Mouse (Mus musculus): Measurements from ENCODE around the gene H3f3a. TPM values are rescaled to one million over a fixed set of nuclear protein-coding genes. Genes with fewer than 3 reads are reported as not detected.
"Not testable (repeated sequence)": the region's sequence is repeated elsewhere in the genome, so short reads cannot be mapped to it uniquely, and the experiment has no call there.

The H3f3a gene
- polyA plus RNA-seq, 1 experiment from 2014 or later: 4,178 TPM

DNA sequence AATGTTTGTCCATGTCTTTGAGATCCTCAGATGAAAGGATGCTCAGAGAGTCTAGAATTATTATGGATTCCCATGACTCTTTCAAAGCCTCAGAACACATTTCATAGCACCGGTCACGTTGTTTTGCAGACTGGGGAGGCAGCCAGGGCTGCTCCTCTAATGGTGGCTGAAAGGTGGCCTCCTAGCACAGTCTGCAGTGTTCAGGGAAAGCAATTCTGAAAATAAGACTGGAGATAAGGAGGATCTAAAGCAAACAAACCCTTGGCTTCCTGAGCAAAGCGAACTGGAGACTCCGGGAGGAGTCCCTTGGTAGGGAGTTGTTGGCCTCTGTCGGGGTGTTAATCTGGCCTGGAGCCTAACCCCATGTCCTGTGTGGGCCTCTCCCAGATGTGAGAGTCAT, 23.4 kb upstream of the H3f3a start:
- Histone ChIP-seq H3K9ac (replicated peaks) (no peak overlapping the region), H3K36me3 (no peaks in the 10 kb centered on the region), H3K4me1 (replicated peaks) (no peaks in the 10 kb centered on the region), H3K9me3 (no peaks in the 10 kb centered on the region), H3K27ac (no peak overlapping the region), H3K4me2 (replicated peaks) (no peak overlapping the region), H3K4me3 (replicated peaks) (no peak overlapping the region), H3K27me3 (no peaks in the 10 kb centered on the region)
- ATAC-seq: no peak
- WGBS: 90% methylated on average over 5 of the region's 5 CpGs

DNA sequence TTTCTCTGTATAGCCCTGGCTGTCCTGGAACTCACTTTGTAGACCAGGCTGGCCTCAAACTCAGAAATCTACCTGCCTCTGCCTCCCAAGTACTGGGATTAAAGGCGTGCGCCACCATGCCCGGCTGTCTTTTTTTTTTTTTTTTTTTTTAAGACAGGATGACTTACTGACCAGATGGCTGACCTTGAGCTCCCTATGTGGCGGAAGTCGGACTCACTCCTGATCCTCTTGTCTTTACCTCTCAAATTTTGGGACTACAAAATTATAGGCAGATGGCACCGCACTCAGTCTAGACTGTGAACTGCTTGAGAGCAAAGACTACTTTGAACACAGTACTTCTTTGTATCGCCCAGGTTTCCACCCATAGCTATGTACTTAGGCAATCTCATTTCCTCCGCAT, 22.7 kb upstream of the H3f3a start:
- not testable (repeated sequence) for H3K9ac ChIP-seq (replicated peaks); H3K36me3 ChIP-seq; H3K9me3 ChIP-seq; H3K4me1 ChIP-seq (replicated peaks); H3K4me2 ChIP-seq (replicated peaks); H3K4me3 ChIP-seq (replicated peaks); ATAC-seq; H3K27ac ChIP-seq; H3K27me3 ChIP-seq
- 92% methylated on average over 7 of the region's 8 CpGs for WGBS

DNA sequence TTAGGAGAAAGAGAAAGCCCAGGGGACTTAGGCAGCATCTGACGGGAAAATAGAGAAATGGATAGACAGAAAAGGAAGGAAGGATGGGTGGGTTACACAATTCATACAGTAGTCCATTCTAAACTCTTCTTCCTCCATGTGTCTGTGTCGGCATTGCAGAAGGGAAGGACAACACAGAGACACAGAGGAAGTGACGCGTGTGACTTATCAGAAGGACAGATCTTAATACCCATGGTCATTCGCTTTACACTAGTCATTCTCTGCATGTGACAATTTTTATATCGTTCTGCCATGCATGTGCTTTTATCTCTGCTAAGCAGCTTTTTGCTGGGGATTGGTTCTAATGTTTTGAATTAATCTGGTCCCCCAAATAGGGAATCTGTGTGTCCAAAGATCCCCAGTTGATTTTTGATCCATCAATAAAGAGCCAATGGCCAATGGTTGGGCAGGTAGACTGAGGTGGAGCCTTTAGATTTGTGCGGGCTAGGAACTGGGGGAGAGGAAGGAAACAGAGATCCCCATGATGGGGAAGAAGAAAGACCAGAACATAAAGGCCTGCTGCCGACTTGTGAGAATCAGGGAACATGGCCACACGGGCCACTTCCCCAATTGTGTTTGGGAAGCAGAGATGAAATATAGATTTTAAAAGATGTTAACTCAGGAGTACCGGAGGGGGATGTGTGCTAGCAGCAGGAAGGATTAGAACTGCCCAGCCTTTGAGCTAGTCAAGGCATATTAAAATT, 21.7 kb upstream of the H3f3a start:
- Histone ChIP-seq H3K36me3 (no peaks in the 10 kb centered on the region), H3K27me3 (no peaks in the 10 kb centered on the region), H3K9me3 (no peaks in the 10 kb centered on the region), H3K4me3 (replicated peaks) (no peak overlapping the region), H3K4me1 (replicated peaks) (no peaks in the 10 kb centered on the region), H3K27ac (no peak overlapping the region), H3K9ac (replicated peaks) (no peak overlapping the region), H3K4me2 (replicated peaks) (no peak overlapping the region)
- ATAC-seq: no peak
- 81% methylated on average over 10 of the region's 10 CpGs for WGBS

DNA sequence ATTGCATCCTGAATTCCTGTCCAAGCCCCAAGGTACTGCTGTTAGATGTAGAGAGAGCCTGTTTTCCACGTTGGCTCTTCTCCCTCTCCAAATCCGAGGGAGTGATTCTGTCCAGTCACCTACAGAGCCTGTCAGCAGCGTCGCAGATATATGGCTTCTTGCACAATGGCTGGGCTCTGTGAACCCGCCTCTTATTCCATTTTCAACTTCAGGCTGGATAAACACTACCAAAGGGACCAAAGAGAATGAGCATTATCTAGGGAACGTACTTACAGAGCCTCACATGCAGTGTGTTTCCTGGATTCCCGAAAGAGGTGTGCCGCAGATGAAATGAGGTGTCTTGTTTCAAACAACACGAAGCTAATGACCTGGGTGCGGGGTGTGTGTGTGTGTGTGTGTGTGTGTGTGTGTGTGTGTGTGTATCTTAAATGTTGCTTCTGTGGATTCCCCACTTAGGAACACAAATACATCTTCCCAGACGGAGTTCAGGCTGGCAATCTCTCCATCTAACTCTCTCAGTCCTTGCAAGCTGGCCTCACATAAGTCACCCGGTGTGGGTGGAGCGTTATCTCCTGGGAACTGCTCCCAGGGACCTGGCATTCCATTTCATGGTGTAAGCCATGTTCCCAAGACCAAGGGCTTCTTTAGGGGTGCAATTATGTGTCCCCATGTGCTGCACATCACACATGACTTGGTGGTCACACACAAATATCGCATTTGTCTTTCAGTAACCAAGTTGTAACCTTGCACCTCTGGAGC, 17.0 kb upstream of the H3f3a start:
- no peak for ATAC-seq

DNA sequence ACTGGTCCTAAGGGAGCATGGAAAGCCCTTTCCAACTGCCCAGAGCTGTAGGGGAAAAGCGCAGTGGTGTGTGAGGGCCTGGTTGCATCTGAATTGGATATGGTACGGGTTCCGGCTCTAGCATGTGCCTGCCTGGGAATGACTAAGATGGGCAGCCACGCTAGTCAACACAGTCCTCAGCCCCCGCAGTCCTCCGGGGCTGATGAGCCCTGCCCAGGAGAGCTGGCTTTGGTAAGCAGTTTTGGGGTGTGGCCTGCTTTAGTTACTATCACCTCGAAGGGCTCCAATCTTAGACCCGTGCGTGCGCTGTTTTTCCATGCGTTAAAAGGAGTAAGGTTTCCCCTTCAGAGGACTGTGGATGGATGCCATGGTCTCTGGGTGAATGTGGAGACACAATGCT, 16.4 kb upstream of the H3f3a start:
- no peaks in the 10 kb centered on the region for H3K27me3 ChIP-seq

More for the DNA sequence above, 17.0 kb upstream of the H3f3a start:
- no peak overlapping the region for H3K4me3 ChIP-seq (replicated peaks)
- no peaks in the 10 kb centered on the region for H3K9me3 ChIP-seq
- H3K27ac ChIP-seq: no peak overlapping the region
- H3K36me3 ChIP-seq: no peaks in the 10 kb centered on the region
- WGBS: 70% methylated on average over 14 of the region's 14 CpGs
- H3K4me2 ChIP-seq (replicated peaks): no peak overlapping the region
- H3K4me1 ChIP-seq (replicated peaks): no peaks in the 10 kb centered on the region
- H3K27me3 ChIP-seq: no peaks in the 10 kb centered on the region
- no peak overlapping the region for H3K9ac ChIP-seq (replicated peaks)

DNA sequence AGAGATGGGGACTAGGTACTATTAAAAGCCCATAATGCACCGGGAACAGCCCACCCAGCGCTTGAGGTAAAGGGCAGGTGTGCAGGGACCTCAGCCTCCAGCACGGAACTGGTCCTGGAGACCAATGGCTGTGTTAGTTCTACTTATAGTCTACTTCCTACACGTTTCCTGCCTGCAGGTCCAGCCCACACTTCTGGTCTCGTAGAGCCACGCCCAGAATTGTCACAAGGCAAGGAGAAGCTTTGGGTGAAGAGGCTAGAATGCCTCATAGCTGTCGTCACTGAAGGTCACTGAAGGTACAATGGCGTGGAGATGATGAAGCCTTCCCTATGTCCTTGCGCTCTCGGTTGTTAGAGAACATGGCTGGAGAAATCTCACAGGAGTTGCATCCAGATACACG, 16.0 kb upstream of the H3f3a start:
- Histone ChIP-seq H3K9ac (replicated peaks) (no peak overlapping the region), H3K27me3 (no peaks in the 10 kb centered on the region), H3K36me3 (no peaks in the 10 kb centered on the region), H3K4me1 (replicated peaks) (no peaks in the 10 kb centered on the region), H3K4me3 (replicated peaks) (no peak overlapping the region), H3K27ac (no peak overlapping the region), H3K4me2 (replicated peaks) (no peak overlapping the region), H3K9me3 (no peaks in the 10 kb centered on the region)
- ATAC-seq: no peak
- WGBS: 89% methylated on average over 11 of the region's 11 CpGs

More for the DNA sequence above, 16.4 kb upstream of the H3f3a start:
- 87% methylated on average over 11 of the region's 11 CpGs for WGBS
- ATAC-seq: no peak
- H3K36me3 ChIP-seq: no peaks in the 10 kb centered on the region
- no peak overlapping the region for H3K4me3 ChIP-seq (replicated peaks)
- H3K9ac ChIP-seq (replicated peaks): no peak overlapping the region
- no peaks in the 10 kb centered on the region for H3K4me1 ChIP-seq (replicated peaks)
- H3K27ac ChIP-seq: no peak overlapping the region
- no peaks in the 10 kb centered on the region for H3K9me3 ChIP-seq
- no peak overlapping the region for H3K4me2 ChIP-seq (replicated peaks)

DNA sequence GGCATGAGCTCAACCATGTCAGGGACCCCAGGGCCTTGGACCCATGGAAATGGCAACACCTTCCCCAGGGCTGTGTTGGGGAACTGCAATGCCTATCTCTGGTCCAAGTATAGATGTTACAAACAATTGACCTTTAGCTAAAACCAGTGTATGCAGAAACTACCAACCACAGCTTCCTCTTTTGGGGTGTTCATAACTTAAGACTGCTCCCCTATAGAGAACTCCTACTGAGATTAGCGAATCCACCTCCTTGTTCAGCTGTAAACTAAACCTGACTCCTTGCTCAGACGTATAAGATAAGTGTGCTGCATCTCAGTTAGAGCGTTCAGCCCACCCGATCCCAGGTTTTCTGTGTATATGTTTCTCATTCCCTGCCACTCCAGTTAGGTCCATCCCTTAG, 12.9 kb upstream of the H3f3a start:
- H3K4me1 ChIP-seq (replicated peaks): no peaks in the 10 kb centered on the region
- ATAC-seq: no peak
- H3K27ac ChIP-seq: no peak overlapping the region
- H3K27me3 ChIP-seq: no peaks in the 10 kb centered on the region
- no peak overlapping the region for H3K4me3 ChIP-seq (replicated peaks)
- H3K9me3 ChIP-seq: no peaks in the 10 kb centered on the region
- H3K9ac ChIP-seq (replicated peaks): no peak overlapping the region
- 90% methylated on average over 4 of the region's 4 CpGs for WGBS
- H3K4me2 ChIP-seq (replicated peaks): no peak overlapping the region
- no peaks in the 10 kb centered on the region for H3K36me3 ChIP-seq

DNA sequence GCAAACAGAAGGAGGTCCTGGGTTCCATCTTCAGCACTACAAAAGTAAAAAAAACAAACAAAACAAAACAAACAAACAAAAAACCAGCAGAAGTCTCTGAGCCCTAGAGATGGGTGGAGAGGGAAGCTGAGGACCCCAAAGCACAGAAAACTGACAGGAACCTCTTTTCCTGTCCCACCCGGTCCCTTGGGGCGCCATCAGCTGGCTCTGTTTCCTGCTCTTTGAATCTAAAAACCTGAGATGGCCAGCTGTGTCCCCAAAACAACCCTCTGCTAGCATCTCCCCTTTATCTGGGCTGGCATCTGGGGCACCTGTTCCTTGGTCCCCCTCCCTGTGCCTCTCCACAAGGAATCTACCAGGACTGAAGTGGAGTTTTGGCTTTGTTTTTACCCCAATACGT, 11.0 kb upstream of the H3f3a start:
- Histone ChIP-seq H3K4me3 (replicated peaks) (no peak overlapping the region), H3K27me3 (no peaks in the 10 kb centered on the region), H3K27ac (no peak overlapping the region), H3K9ac (replicated peaks) (no peak overlapping the region), H3K9me3 (no peaks in the 10 kb centered on the region), H3K36me3 (no peaks in the 10 kb centered on the region), H3K4me1 (replicated peaks) (no peaks in the 10 kb centered on the region), H3K4me2 (replicated peaks) (no peak overlapping the region)
- ATAC-seq: no peak
- 86% methylated on average over 3 of the region's 3 CpGs for WGBS

DNA sequence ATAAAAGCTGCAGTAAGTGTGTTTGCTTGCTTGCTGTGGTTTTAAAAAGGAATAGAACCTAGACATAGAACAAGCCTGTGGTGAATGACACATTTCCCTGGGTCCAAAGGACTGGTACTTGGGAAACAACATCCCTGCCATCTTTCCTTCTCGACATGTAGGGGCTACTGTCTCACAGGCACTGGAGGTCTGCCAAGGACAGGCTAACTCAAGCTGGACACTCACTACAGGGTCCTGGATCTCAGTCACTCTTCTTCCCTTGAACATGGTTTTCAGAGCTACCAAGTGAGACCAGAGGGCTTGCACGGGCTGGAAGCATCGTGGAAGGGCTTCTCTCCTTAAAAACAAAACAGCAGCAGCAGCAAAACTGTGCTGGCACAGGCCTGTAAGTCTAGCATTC, 10.0 kb upstream of the H3f3a start:
- H3K9ac ChIP-seq (replicated peaks): no peak overlapping the region
- no peak overlapping the region for H3K27ac ChIP-seq
- no peaks in the 10 kb centered on the region for H3K4me1 ChIP-seq (replicated peaks)
- no peak overlapping the region for H3K4me2 ChIP-seq (replicated peaks)
- ATAC-seq: no peak
- no peaks in the 10 kb centered on the region for H3K27me3 ChIP-seq
- 81% methylated on average over 3 of the region's 3 CpGs for WGBS
- H3K9me3 ChIP-seq: no peaks in the 10 kb centered on the region
- H3K4me3 ChIP-seq (replicated peaks): no peak overlapping the region
- no peaks in the 10 kb centered on the region for H3K36me3 ChIP-seq

DNA sequence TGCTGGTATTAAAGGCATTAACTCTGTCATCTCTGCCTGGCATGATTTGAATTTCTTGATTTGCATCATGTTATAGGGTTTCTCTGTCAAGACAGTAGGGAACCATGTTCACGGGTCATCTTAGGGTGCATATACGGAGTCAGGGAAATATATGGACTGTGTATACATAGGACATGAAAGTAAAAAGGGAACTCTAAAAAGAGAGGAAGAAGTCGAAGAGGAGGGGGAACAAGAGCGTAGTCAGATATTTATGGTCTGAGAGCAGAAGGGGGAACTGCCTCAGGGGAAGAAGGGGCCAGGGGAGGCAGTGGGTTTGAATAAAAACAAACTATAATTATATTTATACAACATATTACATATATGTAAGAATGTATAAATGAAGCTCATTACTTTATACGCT, 8.5 kb upstream of the H3f3a start:
- 92% methylated on average over 5 of the region's 5 CpGs for WGBS
- Histone ChIP-seq H3K9me3 (no peaks in the 10 kb centered on the region), H3K4me1 (replicated peaks) (no peaks in the 10 kb centered on the region), H3K4me3 (replicated peaks) (no peak overlapping the region), H3K9ac (replicated peaks) (no peak overlapping the region), H3K4me2 (replicated peaks) (no peak overlapping the region), H3K36me3 (no peaks in the 10 kb centered on the region), H3K27ac (no peak overlapping the region), H3K27me3 (no peaks in the 10 kb centered on the region)
- no peak for ATAC-seq

DNA sequence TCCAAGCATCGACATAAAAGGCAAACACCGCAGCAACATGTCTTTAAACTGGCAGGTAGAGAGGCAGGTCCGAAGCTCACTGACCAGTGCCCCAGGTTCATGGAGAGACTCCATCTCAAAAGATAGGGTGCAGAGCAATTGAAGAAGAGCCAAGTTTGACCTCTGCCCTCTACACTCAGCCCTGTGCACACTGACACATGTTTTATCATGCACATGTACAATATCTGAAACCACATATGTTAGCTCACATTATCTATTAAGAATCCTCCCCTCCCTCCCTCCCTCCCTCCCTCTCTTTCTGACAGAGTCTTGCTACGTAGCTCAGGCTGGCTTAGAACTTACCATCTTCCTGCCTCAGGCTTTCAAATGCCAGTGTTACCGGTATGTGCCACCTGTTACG, 7.4 kb upstream of the H3f3a start:
- WGBS: 89% methylated on average over 6 of the region's 6 CpGs
- Histone ChIP-seq H3K27ac (no peak overlapping the region), H3K4me1 (replicated peaks) (peaks cover 1% of the 10 kb centered on the region), H3K36me3 (no peaks in the 10 kb centered on the region), H3K4me3 (replicated peaks) (no peak overlapping the region), H3K27me3 (no peaks in the 10 kb centered on the region), H3K4me2 (replicated peaks) (no peak overlapping the region), H3K9me3 (no peaks in the 10 kb centered on the region), H3K9ac (replicated peaks) (no peak overlapping the region)
- ATAC-seq: no peak

DNA sequence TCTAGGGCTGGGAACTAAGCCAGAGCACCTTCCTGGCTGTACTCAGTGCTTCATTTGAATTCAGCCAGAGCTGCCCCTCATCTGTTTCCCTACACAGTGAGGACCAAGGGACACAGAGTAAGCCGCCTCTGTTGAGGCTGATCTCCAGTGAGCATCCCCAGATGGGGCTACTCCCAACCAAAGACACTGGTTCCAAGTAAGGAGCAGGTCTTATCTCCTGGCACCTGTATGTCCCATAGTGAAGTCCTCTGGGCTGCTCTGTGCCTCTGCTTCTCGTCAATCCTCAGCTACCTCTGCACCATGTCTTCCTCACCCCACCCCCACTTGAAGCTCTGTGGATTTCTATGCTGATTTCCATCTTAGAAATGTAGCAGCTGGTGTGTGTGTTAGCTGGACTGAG, 4.3 kb upstream of the H3f3a start:
- H3K36me3 ChIP-seq: no peaks in the 10 kb centered on the region
- H3K9me3 ChIP-seq: no peaks in the 10 kb centered on the region
- H3K4me2 ChIP-seq (replicated peaks): no peak overlapping the region
- H3K4me1 ChIP-seq (replicated peaks): peaks cover 20% of the 10 kb centered on the region
- no peak overlapping the region for H3K4me3 ChIP-seq (replicated peaks)
- no peak for ATAC-seq
- H3K27me3 ChIP-seq: no peaks in the 10 kb centered on the region
- H3K9ac ChIP-seq (replicated peaks): no peak overlapping the region
- 88% methylated on average over 2 of the region's 2 CpGs for WGBS
- no peak overlapping the region for H3K27ac ChIP-seq
